Mouse (Mus musculus) natural killer cell, adult 2 months (primary cell): ENCODE results near the gene Hap1.
"Not testable (repeated sequence)": the region's sequence is repeated elsewhere in the genome, so short reads cannot be mapped to it uniquely, and the experiment has no call there.

ENCODE experiments used
- DNase-seq, 2 experiments: peaks; one replicate each; pipeline ENCODE4 v3.0.0; 2022; ENCODE audit warnings: low spot score in 2 of 2

Gene Hap1

DNA sequence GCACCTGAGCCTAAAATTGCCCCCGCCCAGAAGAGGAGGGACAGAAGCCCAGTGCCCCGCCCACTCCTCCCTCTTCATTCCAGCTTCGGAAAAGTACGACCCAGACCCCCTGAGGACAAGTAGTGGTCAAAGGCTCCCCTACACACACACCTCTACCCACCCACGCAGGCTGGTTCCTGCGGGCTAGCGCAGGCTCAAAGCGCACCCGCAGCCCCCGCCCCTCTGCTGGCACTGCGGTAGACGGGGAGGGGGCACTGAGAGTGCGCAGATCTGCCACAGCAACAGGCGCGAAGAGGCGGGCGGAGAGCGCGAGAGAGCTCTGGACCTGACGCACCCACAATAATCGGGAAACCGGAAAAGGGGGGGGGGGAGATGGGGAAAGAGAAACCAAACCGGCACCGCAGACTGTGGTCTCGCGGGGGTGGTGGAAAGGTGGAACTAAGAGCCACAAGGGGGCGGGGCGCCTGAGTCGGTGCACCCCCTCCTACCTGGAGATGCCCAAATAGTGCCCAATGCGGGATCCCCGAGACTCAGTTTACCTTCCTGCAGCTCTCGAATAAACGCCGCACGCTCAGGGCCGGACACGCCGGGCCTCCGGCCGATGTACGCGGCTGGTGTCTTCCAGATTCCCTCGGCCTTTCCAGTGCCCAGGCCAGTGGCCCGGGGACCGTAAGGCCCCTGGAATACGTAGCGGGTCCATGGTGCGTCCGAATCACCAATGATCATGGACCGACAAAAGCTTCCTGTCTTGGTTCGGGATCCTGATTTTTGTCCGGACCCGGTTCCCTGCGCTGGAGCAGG, 577 bp downstream of the Hap1 start:
- DNase-seq: peak; percentile 26 to 41

DNA sequence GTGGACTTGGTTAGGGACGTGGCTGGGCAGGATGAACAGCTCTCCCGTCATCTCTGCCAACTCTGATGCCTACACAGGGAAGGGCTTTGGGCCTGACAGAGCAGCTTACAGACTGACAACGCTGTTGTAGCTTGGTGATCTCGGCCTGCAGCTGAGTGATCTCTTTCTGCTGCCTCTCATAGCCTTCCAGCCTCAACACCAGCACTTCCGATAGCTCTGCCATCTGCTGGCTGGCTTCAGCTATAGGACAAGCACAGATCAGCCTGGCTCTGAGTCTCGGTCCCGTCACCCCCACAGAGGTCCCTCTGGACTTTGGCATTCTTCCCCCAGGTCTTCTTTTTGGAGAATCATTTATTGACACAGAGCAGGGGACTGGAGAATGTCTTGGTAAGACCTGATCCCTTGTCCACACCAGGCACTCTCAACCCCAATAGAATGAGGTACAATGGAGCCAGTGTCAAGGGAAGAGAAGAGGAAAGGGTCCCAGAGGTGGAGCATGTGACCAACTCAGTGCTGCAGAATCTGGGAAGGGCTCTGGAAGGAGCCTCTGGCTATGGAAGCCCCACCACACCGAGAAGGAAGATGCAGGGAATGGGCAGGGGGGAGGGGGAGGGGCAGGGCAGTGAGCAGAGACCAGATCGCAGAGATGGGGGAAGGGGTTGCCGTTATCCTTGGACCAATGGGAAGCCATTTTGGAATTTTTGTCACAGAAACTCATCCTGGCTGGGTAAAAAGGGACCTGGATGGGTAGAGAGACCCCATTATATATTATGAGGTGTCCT, 3.7 kb downstream of the Hap1 start:
- DNase-seq: no peak

DNA sequence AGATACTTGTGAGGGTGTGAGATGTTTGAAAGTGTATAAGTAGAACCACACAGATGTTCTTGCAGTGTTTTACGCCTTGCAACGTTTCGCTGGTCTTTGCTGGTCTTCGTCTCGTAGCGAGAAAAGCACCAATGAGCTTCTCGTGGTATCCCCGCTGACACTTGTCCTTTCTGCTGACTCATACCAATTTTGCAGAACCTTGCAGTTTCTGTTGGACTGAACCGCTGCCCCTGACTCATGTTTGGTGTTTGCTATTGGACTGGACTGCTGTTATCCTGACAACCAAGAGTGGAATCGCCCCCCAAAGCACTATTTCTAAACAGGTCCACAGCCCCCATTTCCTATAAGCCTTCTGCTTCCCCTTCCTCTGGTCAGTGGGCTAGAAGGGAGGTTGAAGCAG, 11.7 kb downstream of the Hap1 start:
- no peak for DNase-seq

DNA sequence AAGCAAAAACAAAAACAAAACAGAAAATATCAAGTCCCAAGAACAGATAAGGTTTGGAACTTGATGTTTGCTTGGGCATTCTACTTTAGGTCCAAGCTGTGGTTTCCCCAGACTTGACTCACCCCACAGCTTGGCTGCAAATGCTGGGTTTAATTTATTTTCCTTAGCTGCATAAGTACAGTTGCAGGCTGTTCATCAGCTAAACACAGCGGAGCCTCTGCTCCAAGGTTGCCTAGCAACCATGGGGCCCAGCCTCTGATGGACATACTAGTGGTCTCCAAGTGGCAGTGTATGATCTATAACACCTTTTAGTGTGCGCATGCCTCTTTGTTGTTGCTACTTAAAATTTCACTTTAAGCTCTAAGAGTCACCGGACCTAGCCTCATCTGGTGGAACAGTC, 20.2 kb downstream of the Hap1 start:
- no peak for DNase-seq

GRCm38 (mm10) chr11:100333944-100334457, 21.9 kb downstream of the Hap1 start, which contains the start of gene Gast:
TSS of gene Gast (plus strand) at chr11:100334407.
- DNase-seq: no peak

GRCm38 (mm10) chr11:100332766-100333515, 23.0 kb downstream of the Hap1 start:
- DNase-seq: no peak

- not testable (repeated sequence) for DNase-seq
These were observed 25.0 kb downstream of the Hap1 start for GRCm38 (mm10) chr11:100330816-100331375.

DNA sequence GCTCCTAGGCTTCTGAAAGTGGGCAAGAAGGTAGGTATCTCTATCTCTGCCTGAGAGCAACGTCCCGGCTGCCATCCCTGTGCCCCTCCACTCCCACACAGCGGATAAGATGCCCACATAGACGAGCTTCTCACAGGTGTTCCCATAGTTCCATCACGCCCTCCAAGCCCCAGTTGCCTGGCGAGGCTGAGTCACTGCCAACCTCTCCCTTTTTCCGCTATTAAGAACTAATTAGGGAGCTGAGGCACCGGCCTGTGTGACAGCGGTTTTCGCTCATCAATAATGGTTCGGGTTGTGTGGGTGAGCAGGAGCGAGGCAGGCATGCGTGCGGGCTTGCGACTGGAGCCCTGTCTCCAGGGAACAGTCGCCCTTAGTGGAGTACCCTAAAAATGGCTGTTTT, 25.7 kb downstream of the Hap1 start:
- no peak for DNase-seq

- no peak for DNase-seq
These were observed 28.2 kb downstream of the Hap1 start for GRCm38 (mm10) chr11:100327761-100328160.

DNA sequence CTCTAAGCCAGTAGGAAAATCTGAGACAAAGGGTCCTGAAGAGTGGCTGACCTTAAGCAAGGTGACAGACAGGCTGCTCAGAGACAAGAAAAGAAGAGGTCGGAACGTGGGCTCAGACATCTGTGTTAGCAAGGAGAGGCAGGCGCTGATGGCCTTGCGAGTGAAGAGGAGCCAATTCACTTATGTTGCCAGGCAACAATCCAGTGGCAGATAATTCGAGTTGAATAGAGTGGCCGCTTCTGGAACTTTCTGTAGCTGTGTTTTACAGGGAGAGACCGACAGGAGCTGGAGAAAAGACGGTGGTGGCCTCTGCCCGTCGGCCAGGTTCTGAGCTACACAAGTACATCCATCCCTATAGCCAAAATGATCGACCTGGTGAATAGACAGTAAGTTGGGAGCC, 28.6 kb downstream of the Hap1 start:
- DNase-seq: no peak

DNA sequence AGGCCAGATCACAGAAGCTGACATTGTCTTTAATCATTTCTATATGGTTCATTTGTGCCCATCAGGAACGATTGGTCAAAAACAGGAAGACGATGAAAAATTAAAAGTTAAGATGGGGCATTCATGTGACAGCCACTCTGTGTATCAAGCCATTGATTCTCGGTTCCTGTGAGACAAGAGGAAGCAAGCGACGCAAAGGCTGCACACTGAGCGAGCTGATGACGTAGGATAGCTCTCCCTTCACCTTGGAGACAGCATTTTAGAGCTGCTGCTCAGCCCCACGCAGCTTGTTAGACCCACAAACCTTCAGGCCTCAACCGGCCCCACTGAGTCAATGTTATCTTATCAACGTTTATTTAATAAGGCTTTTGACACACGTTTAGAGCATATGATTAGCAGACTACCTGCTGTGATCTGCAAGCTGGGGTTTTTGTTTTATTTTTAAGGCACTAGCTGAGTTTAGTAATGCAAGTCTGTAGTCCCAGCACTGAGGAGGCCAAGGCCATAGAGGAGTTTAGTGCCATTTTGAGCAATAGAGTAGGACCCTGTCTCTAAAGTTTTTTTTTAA, 30.8 kb downstream of the Hap1 start:
- no peak for DNase-seq

DNA sequence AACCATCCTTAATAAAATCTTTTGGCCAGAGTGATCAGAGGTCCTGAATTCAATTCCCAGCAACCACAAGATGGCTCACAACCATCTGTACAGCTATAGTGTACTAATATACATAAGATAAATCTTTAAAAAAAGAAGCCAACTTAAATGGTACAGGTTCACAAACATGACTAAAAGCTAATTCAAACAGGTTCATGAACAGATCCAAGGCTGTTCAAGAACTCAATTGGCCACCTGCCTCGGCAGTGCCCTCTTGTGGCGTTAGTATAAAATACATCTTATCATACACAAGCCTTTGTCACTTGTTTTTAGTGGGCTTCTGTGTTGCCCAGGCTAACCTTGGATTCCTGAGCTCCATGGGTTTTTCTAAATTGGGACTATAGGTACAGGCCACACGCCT, 32.4 kb downstream of the Hap1 start:
- peak; percentile 67 to 72 for DNase-seq

GRCm38 (mm10) chr11:100322591-100323258, 33.2 kb downstream of the Hap1 start:
- DNase-seq: peak; percentile 28 to 35

- DNase-seq: peak in 1 of 2 experiments; percentile 18
These were observed 34.2 kb downstream of the Hap1 start for GRCm38 (mm10) chr11:100321479-100322305.

GRCm38 (mm10) chr11:100320701-100321410, 35.1 kb downstream of the Hap1 start:
- not testable (repeated sequence) for DNase-seq

DNA sequence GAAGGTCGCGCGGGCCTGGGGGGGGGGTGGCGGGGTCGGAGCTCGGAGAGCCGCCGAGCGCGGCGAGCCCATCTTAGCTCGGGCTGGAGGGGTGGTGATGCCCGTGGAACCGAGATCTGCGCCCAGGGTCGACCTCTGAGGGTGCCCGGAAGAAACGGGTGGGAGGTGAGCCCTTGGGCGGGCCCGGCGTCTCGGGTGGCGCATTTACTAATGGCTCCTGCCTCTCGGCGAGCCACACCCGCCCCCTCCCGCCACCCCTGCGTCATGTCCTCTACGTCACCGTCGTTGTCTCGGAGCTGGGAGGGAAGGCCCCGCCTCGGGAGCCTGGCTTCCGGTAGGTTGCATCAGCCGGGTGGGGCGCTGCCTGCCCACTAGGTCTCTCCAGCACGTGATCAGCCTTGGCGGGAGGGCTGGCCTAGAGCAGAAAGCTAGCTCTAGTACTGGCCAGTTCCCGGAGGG, 35.7 kb downstream of the Hap1 start:
- DNase-seq: peak; percentile 96

DNA sequence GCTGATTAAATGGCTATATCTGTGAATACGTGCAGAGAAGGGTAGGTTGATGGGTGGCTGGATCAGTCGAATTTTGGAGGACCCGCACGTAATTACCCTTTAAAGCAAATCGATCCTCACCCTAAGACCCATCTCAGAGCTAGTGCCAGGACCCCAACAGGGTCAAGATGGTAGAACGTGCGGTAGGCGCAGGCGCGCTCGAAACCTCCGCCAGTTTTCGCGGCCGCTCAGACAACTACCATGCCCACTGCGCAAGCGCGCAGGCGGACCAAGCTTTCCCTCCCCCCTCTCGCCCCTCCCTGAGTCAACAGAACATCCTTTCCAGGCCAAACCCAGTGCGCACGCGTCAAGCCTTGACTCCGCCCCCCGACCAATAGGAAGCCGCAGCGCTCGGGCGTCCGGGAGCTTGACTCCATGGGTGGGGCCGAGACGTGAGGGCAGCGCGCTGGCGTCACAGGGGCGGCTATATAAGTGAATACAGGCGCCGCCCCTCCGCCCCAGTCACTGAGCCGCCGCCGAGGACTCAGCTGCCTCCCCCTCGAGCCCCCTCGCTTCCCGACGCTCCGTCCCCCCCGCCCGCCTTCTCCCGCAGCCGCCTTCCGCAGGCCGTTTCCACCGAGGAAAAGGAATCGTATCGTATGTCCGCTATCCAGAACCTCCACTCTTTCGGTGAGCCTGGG, 36.3 kb downstream of the Hap1 start, which contains the start of gene Eif1:
TSS of gene Eif1 (plus strand) at position 394 of the 680 bp plus-strand sequence.
- peak; percentile 100 for DNase-seq
